Comparison of ENCODE assay signal across 8 mouse cellular contexts in the genomic region with DNA sequence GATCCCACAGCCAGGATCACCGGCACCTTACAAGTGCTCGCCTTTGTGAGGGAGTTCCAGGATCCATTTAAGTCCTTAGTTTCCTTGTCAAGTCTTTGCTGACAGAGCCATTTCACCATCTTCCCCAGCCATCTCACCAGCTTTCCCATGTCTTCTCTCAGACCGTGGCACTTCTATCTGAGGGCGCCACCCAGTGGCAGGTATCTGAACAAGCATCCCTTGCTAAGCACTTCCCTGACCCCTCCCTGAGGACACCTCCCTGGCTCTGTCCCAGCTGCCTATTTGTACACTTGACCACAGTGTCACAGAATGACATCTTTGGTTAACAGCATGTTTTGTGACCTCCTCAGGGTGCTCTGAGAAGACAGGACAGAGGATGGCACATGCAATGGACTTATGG. TPM values are rescaled to one million over a fixed set of nuclear protein-coding genes. Genes with fewer than 3 reads are reported as not detected.
DNase-seq lines count a peak whose midpoint lies in the region; ATAC-seq and TF ChIP-seq lines count a peak whose summit lies in the region.

No protein-coding gene starts in this region.

- no peak overlapping the region for H3K9ac ChIP-seq in forebrain, embryonic 14.5 days (ENCODE audit: low read length)
- no peak overlapping the region for H3K9ac ChIP-seq in forebrain, embryonic 12.5 days

- H3K4me1 ChIP-seq in forebrain, embryonic 14.5 days (ENCODE audit: control insufficient read depth, insufficient read depth, low read length), result no peaks in the 10 kb centered on the region
- no peaks in the 10 kb centered on the region for H3K4me1 ChIP-seq in forebrain, embryonic 12.5 days
- no peaks in the 10 kb centered on the region for H3K4me1 ChIP-seq in lung, adult 2 months (ENCODE audit: control insufficient read depth, insufficient read depth, low read length)
- no peaks in the 10 kb centered on the region for H3K4me1 ChIP-seq in small intestine, adult 2 months (ENCODE audit: control insufficient read depth, insufficient read depth, insufficient read length, low read length)

- peak; percentile 77 for TF ChIP-seq CTCF in lung, adult 2 months (IDR thresholded peaks at IDR 0.05; ENCODE audit: insufficient read depth, low read length)
- peak; percentile 77; the same call in 1 of the 2 replicates for TF ChIP-seq CTCF in small intestine, adult 2 months (IDR thresholded peaks at IDR 0.05; ENCODE audit: extremely low read depth, insufficient read length, insufficient replicate concordance, low read depth, low read length)

- no peak overlapping the region for H3K27ac ChIP-seq in forebrain, embryonic 14.5 days (ENCODE audit: low read depth, low read length)
- H3K27ac ChIP-seq in forebrain, embryonic 12.5 days, result no peak overlapping the region
- H3K27ac ChIP-seq in small intestine, adult 2 months (ENCODE audit: insufficient read depth, low read depth, low read length), result no peak overlapping the region

- no peak for TF ChIP-seq POLR2A in lung, adult 2 months (IDR thresholded peaks at IDR 0.05; ENCODE audit: borderline replicate concordance, extremely low read depth, low read depth, low read length)
- TF ChIP-seq POLR2A in small intestine, adult 2 months (IDR thresholded peaks at IDR 0.05; ENCODE audit: low read depth, low read length), result no peak

- no peaks in the 10 kb centered on the region for H3K36me3 ChIP-seq in forebrain, embryonic 14.5 days (ENCODE audit: control insufficient read depth, insufficient read depth, low read length)
- no peaks in the 10 kb centered on the region for H3K36me3 ChIP-seq in forebrain, embryonic 12.5 days (replicated peaks)
- no peaks in the 10 kb centered on the region for H3K36me3 ChIP-seq in small intestine, adult 2 months (ENCODE audit: control insufficient read depth, insufficient read depth, low read length)

- ATAC-seq in forebrain, embryonic 14.5 days, result no peak
- ATAC-seq in forebrain, embryonic 12.5 days (ENCODE audit: low FRiP score), result no peak

- H3K27me3 ChIP-seq in forebrain, embryonic 14.5 days (replicated peaks; ENCODE audit: control insufficient read depth, insufficient read depth, low read length), result no peaks in the 10 kb centered on the region
- peaks cover 17% of the 10 kb centered on the region; the same call in 1 of the 2 replicates for H3K27me3 ChIP-seq in forebrain, embryonic 12.5 days
- no peaks in the 10 kb centered on the region for H3K27me3 ChIP-seq in small intestine, adult 2 months (ENCODE audit: control insufficient read depth, insufficient read depth, low read length)

- WGBS in forebrain, embryonic 14.5 days, result 23% methylated on average over 4 of the region's 4 CpGs
- 25% methylated on average over 4 of the region's 4 CpGs for WGBS in forebrain, embryonic 12.5 days
- WGBS in lung, adult 2 months, result 33% methylated on average over 4 of the region's 4 CpGs
- 24% methylated on average over 4 of the region's 4 CpGs for WGBS in small intestine, adult 2 months

- no peaks in the 10 kb centered on the region for H3K9me3 ChIP-seq in forebrain, embryonic 14.5 days (replicated peaks; ENCODE audit: control insufficient read depth, low read length)
- no peaks in the 10 kb centered on the region for H3K9me3 ChIP-seq in forebrain, embryonic 12.5 days

- H3K4me3 ChIP-seq in forebrain, embryonic 14.5 days (ENCODE audit: low read depth, low read length), result no peak overlapping the region
- H3K4me3 ChIP-seq in forebrain, embryonic 12.5 days (replicated peaks), result no peak overlapping the region
- no peak overlapping the region for H3K4me3 ChIP-seq in lung, adult 2 months (replicated peaks; ENCODE audit: extremely low read depth, low read depth, low read length)
- no peak overlapping the region for H3K4me3 ChIP-seq in small intestine, adult 2 months (ENCODE audit: low read depth, low read length)

- no peak overlapping the region for H3K4me2 ChIP-seq in forebrain, embryonic 14.5 days (ENCODE audit: low read length)
- H3K4me2 ChIP-seq in forebrain, embryonic 12.5 days, result no peak overlapping the region

- peak; percentile 32 for DNase-seq in forebrain, embryonic 14.5 days (ENCODE audit: low spot score)
- DNase-seq in 3T3-L1 (ENCODE audit: low read depth, low spot score), result peak; percentile 63
- DNase-seq in adrenal gland, postnatal 10 days, result peak; percentile 87
- peak; percentile 72 for DNase-seq in embryo, embryonic 11 days
- peak; percentile 78 for DNase-seq in induced T-regulatory cell, adult 2 months (ENCODE audit: low read depth)
- peak; percentile 60 for DNase-seq in lung, adult 2 months

RNA-seq across cellular contexts. Expression of gene Ntng2, which starts 15.2 kb away (rescaled TPM):
- polyA plus RNA-seq in forebrain, embryonic 14.5 days (2014; fragmentation: Nextera tagmentation; extraction: Ambion mirVana), result 6.6 and 8.8 TPM in 2 replicates
- polyA plus RNA-seq in forebrain, embryonic 12.5 days (2016; fragmentation: Nextera tagmentation; extraction: Ambion mirVana), result 3.0 and 3.8 TPM in 2 replicates
- 10 to 100 TPM; 16.2 to 24.2 TPM for total RNA-seq in adrenal gland, postnatal 10 days (2021)
- 44.7 and 51.7 TPM in 2 replicates for polyA plus RNA-seq in lung, adult 2 months (2012; rRNA removed)
- 15.8 and 23.4 TPM in 2 replicates for polyA plus RNA-seq in small intestine, adult 2 months (2012; rRNA removed)

Comparison
In these comparisons a context has a peak if more than half of its experiments do, and no peak if none do; other contexts are left out.
1. DNase-seq: peak in every context shown above with its lines; median percentile 87 in adrenal gland, postnatal 10 days; 78 in induced T-regulatory cell, adult 2 months; 72 in embryo, embryonic 11 days; 63 in 3T3-L1; 60 in lung, adult 2 months; 32 in forebrain, embryonic 14.5 days.